Mouse (Mus musculus): ENCODE results near the gene Hist1h2bn. TPM values are rescaled to one million over a fixed set of nuclear protein-coding genes. Genes with fewer than 3 reads are reported as not detected.
"Not testable (repeated sequence)": the region's sequence is repeated elsewhere in the genome, so short reads cannot be mapped to it uniquely, and the experiment has no call there.

The Hist1h2bn gene
- polyA plus RNA-seq, 1 experiment: 3.8 TPM

GRCm38 (mm10) chr13:21733466-21733865 is 20.5 kb upstream of the Hist1h2bn start:
- Histone ChIP-seq H3K79me2 (ENCODE audit: control insufficient read depth, insufficient read depth) (no peaks in the 10 kb centered on the region), H3K27me3 (ENCODE audit: control insufficient read depth, insufficient read depth, insufficient read length) (no peaks in the 10 kb centered on the region)

GRCm38 (mm10) chr13:21734010-21734905 is 19.7 kb upstream of the Hist1h2bn start:
- peak; percentile 51 for TF ChIP-seq CTCF (IDR thresholded peaks at IDR 0.05; ENCODE audit: control insufficient read depth, insufficient read depth, insufficient read length)
- no peak for TF ChIP-seq FOSL1 (IDR thresholded peaks at IDR 0.05; ENCODE audit: insufficient read depth, low read length, poor library complexity, severe bottlenecking)
- TF ChIP-seq MYOG (IDR thresholded peaks at IDR 0.05; ENCODE audit: control insufficient read depth, extremely low read depth, insufficient read length): no peak
- TF ChIP-seq MYOD1 (IDR thresholded peaks at IDR 0.05; ENCODE audit: control insufficient read depth, insufficient read length, low read depth): no peak
- no peak for TF ChIP-seq USF1 (IDR thresholded peaks at IDR 0.05; ENCODE audit: low read depth)
- no peak for TF ChIP-seq CEBPB (IDR thresholded peaks at IDR 0.05; ENCODE audit: low read depth)
- peak; percentile 65 for TF ChIP-seq MAX (IDR thresholded peaks at IDR 0.05)

More at GRCm38 (mm10) chr13:21733466-21733865, 20.5 kb upstream of the Hist1h2bn start:
- Histone ChIP-seq H3K4me3 (ENCODE audit: insufficient read depth, poor library complexity, severe bottlenecking) (no peak overlapping the region), H3ac (ENCODE audit: control insufficient read depth, insufficient read length, low read depth) (peak overlapping the region; percentile 32), H3K36me3 (ENCODE audit: control insufficient read depth, insufficient read depth) (no peaks in the 10 kb centered on the region), H3K79me3 (ENCODE audit: low read depth) (no peaks in the 10 kb centered on the region)
- TF ChIP-seq MYOD1 (IDR thresholded peaks at IDR 0.05; ENCODE audit: control insufficient read depth, insufficient read length, low read depth) (no peak), FOSL1 (IDR thresholded peaks at IDR 0.05; ENCODE audit: insufficient read depth, low read length, poor library complexity, severe bottlenecking) (no peak), MYOG (IDR thresholded peaks at IDR 0.05; ENCODE audit: control insufficient read depth, extremely low read depth, insufficient read length) (no peak), MAX (IDR thresholded peaks at IDR 0.05) (no peak), CTCF (IDR thresholded peaks at IDR 0.05; ENCODE audit: control insufficient read depth, insufficient read depth, insufficient read length) (no peak), CEBPB (IDR thresholded peaks at IDR 0.05; ENCODE audit: low read depth) (no peak)

GRCm38 (mm10) chr13:21734906-21735767 is 18.8 kb upstream of the Hist1h2bn start, which contains the start of gene Hist1h4j:
Gene Hist1h4j (plus strand): TSS chr13:21735064.
- H3K27me3 ChIP-seq (ENCODE audit: control insufficient read depth, insufficient read depth, insufficient read length); H3K79me2 ChIP-seq (ENCODE audit: control insufficient read depth, insufficient read depth); H3K79me3 ChIP-seq (ENCODE audit: low read depth); H3K36me3 ChIP-seq (ENCODE audit: control insufficient read depth, insufficient read depth): not testable (repeated sequence)
- H3ac ChIP-seq (ENCODE audit: control insufficient read depth, insufficient read length, low read depth): peak within 1 kb of the TSS; percentile 28
- peak within 1 kb of the TSS; percentile 29 for H3K4me3 ChIP-seq (ENCODE audit: insufficient read depth, poor library complexity, severe bottlenecking)

More at GRCm38 (mm10) chr13:21734010-21734905, 19.7 kb upstream of the Hist1h2bn start:
- Histone ChIP-seq H3ac (ENCODE audit: control insufficient read depth, insufficient read length, low read depth) (peak overlapping the region; percentile 28), H3K4me3 (ENCODE audit: insufficient read depth, poor library complexity, severe bottlenecking) (peak overlapping the region; percentile 11), H3K27me3 (ENCODE audit: control insufficient read depth, insufficient read depth, insufficient read length) (no peaks in the 10 kb centered on the region), H3K79me2 (ENCODE audit: control insufficient read depth, insufficient read depth) (no peaks in the 10 kb centered on the region), H3K79me3 (ENCODE audit: low read depth) (no peaks in the 10 kb centered on the region), H3K36me3 (ENCODE audit: control insufficient read depth, insufficient read depth) (no peaks in the 10 kb centered on the region)

- no peak for TF ChIP-seq MYOG (IDR thresholded peaks at IDR 0.05; ENCODE audit: control insufficient read depth, extremely low read depth, insufficient read length)
- TF ChIP-seq CTCF (IDR thresholded peaks at IDR 0.05; ENCODE audit: control insufficient read depth, insufficient read depth, insufficient read length): no peak
- no peak for TF ChIP-seq CEBPB (IDR thresholded peaks at IDR 0.05; ENCODE audit: low read depth)
- no peaks in the 10 kb centered on the region for H3K27me3 ChIP-seq (ENCODE audit: control insufficient read depth, insufficient read depth, insufficient read length)
- H3K36me3 ChIP-seq (ENCODE audit: control insufficient read depth, insufficient read depth): peaks cover 3% of the 10 kb centered on the region
- peaks cover 28% of the 10 kb centered on the region for H3K79me2 ChIP-seq (ENCODE audit: control insufficient read depth, insufficient read depth)
- H3K79me3 ChIP-seq (ENCODE audit: low read depth): peaks cover 9% of the 10 kb centered on the region
- H3K4me3 ChIP-seq (ENCODE audit: insufficient read depth, poor library complexity, severe bottlenecking): no peak overlapping the region
- H3ac ChIP-seq (ENCODE audit: control insufficient read depth, insufficient read length, low read depth): no peak overlapping the region
These were observed 8.9 kb upstream of the Hist1h2bn start for GRCm38 (mm10) chr13:21745006-21745405.

GRCm38 (mm10) chr13:21749387-21750158 is 4.3 kb upstream of the Hist1h2bn start:
- Histone ChIP-seq H3K79me2 (ENCODE audit: control insufficient read depth, insufficient read depth) (peaks cover 28% of the 10 kb centered on the region), H3ac (ENCODE audit: control insufficient read depth, insufficient read length, low read depth) (peak overlapping the region; percentile 82), H3K27me3 (ENCODE audit: control insufficient read depth, insufficient read depth, insufficient read length) (no peaks in the 10 kb centered on the region), H3K36me3 (ENCODE audit: control insufficient read depth, insufficient read depth) (peaks cover 3% of the 10 kb centered on the region), H3K4me3 (ENCODE audit: insufficient read depth, poor library complexity, severe bottlenecking) (peak overlapping the region; percentile 31), H3K79me3 (ENCODE audit: low read depth) (peaks cover 9% of the 10 kb centered on the region)
- TF ChIP-seq FOSL1 (IDR thresholded peaks at IDR 0.05; ENCODE audit: insufficient read depth, low read length, poor library complexity, severe bottlenecking) (no peak), MAX (IDR thresholded peaks at IDR 0.05) (no peak), MYOD1 (IDR thresholded peaks at IDR 0.05; ENCODE audit: control insufficient read depth, insufficient read length, low read depth) (no peak), CEBPB (IDR thresholded peaks at IDR 0.05; ENCODE audit: low read depth) (no peak), MYOG (IDR thresholded peaks at IDR 0.05; ENCODE audit: control insufficient read depth, extremely low read depth, insufficient read length) (no peak), CTCF (IDR thresholded peaks at IDR 0.05; ENCODE audit: control insufficient read depth, insufficient read depth, insufficient read length) (no peak)

Data from C2C12 (cell line).